Mouse (Mus musculus): ENCODE results near the gene Taok2. TPM values are rescaled to one million over a fixed set of nuclear protein-coding genes. Genes with fewer than 3 reads are reported as not detected.

Gene Taok2
- polyA plus RNA-seq, 1 experiment = 58.5 TPM

GRCm38 (mm10) chr7:126833294-126833693, 51.2 kb downstream of the Taok2 start:
- no peak overlapping the region for H3K27ac ChIP-seq (ENCODE audit: insufficient read depth, low read depth, low read length)
- H3K4me3 ChIP-seq (ENCODE audit: insufficient read depth, low read length) = no peak overlapping the region
- peaks cover 2% of the 10 kb centered on the region for H3K4me1 ChIP-seq (ENCODE audit: control insufficient read depth, insufficient read depth, low read length)
- TF ChIP-seq CTCF (IDR thresholded peaks at IDR 0.05; ENCODE audit: low read depth, low read length) (no peak), POLR2A (IDR thresholded peaks at IDR 0.05; ENCODE audit: borderline replicate concordance, low read depth, low read length) (no peak)

DNA sequence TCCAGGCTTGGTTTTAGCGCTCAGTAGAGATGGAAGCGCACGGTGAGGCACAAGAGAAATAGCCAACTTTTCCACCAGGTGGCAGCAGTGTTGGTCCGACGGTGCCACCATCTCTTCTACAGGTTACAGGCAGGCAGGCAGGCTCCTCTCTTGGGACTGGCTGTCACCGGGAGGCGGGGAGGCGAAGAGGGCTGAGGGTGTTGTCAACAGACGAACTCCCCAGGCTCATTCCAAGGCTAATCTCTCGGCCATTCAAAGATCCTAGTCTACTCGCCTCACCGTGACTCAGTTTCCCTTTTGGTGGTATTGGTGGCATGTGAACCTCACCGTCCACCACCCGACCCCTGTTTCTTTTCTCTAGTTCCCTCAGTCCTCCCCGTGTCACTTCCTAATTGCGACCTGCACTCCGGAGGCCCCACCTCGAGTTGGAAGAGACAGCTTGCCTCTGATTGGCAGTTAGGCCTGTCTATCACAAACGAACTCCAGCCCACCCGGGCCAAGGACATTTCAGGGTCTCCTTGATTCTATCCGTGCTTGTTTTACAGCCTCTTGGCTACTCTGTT, 52.4 kb downstream of the Taok2 start:
- TF ChIP-seq POLR2A (IDR thresholded peaks at IDR 0.05; ENCODE audit: borderline replicate concordance, low read depth, low read length) (no peak), CTCF (IDR thresholded peaks at IDR 0.05; ENCODE audit: low read depth, low read length) (no peak)
- Histone ChIP-seq H3K4me1 (ENCODE audit: control insufficient read depth, insufficient read depth, low read length) (peaks cover 2% of the 10 kb centered on the region), H3K27ac (ENCODE audit: insufficient read depth, low read depth, low read length) (no peak overlapping the region), H3K4me3 (ENCODE audit: insufficient read depth, low read length) (no peak overlapping the region)

GRCm38 (mm10) chr7:126831539-126831938, 53.0 kb downstream of the Taok2 start, which contains the start of gene 4930451I11Rik:
Gene 4930451I11Rik (minus strand): TSS chr7:126831639.
- TF ChIP-seq CTCF (IDR thresholded peaks at IDR 0.05; ENCODE audit: low read depth, low read length) (no peak), POLR2A (IDR thresholded peaks at IDR 0.05; ENCODE audit: borderline replicate concordance, low read depth, low read length) (no peak)
- Histone ChIP-seq H3K4me3 (ENCODE audit: insufficient read depth, low read length) (no peak within 1 kb of the TSS), H3K4me1 (ENCODE audit: control insufficient read depth, insufficient read depth, low read length) (peaks cover 2% of the 10 kb centered on the region), H3K27ac (ENCODE audit: insufficient read depth, low read depth, low read length) (no peak within 1 kb of the TSS)

DNA sequence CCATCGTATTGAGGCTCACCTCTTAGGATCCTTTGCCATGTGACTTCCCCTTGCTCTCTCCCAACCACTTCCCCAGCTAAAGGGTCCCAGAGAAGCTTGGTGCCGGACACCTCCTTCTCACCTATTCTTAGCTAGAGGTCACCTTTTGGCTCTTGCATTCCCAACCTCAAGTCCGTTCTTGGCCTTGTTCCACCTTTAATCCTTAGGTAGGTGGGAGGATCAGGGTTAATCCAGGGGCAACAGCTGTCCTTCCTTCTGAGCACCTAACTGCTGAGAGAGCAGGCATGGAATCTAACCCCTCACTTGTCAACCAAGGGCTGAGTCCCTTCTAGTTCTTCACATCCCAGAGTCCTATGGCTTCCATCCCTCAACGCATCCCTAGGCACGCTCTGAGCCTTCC, 58.6 kb downstream of the Taok2 start:
- Histone ChIP-seq H3K27ac (ENCODE audit: insufficient read depth, low read depth, low read length) (no peak overlapping the region), H3K4me1 (ENCODE audit: control insufficient read depth, insufficient read depth, low read length) (peaks cover 16% of the 10 kb centered on the region), H3K4me3 (ENCODE audit: insufficient read depth, low read length) (no peak overlapping the region)
- TF ChIP-seq POLR2A (IDR thresholded peaks at IDR 0.05; ENCODE audit: borderline replicate concordance, low read depth, low read length) (no peak), CTCF (IDR thresholded peaks at IDR 0.05; ENCODE audit: low read depth, low read length) (no peak)

DNA sequence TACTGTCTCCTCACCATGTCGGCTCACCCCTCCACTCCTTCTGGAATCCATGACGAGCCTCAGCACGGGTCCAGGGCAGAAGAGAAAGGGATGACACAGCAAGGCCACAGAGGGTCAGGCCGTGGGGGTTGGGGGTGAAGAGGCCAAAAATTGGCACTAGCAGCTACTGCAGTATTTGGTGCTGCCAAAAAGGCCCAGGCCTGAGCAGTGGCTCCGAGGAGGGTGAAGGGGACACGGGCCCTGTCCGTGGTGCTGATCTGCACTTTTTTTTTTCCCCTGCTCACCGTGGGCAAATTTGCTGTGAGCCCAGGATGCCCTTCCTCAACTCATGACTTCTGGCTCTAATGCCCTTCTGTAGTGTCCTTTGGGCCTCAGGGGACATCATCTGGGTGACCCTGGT, 59.1 kb downstream of the Taok2 start:
- Histone ChIP-seq H3K4me1 (ENCODE audit: control insufficient read depth, insufficient read depth, low read length) (peaks cover 16% of the 10 kb centered on the region), H3K4me3 (ENCODE audit: insufficient read depth, low read length) (no peak overlapping the region), H3K27ac (ENCODE audit: insufficient read depth, low read depth, low read length) (no peak overlapping the region)
- TF ChIP-seq CTCF (IDR thresholded peaks at IDR 0.05; ENCODE audit: low read depth, low read length) (no peak), POLR2A (IDR thresholded peaks at IDR 0.05; ENCODE audit: borderline replicate concordance, low read depth, low read length) (no peak)

- no peak overlapping the region for H3K4me3 ChIP-seq (ENCODE audit: insufficient read depth, low read length)
- TF ChIP-seq POLR2A (IDR thresholded peaks at IDR 0.05; ENCODE audit: borderline replicate concordance, low read depth, low read length) (no peak), CTCF (IDR thresholded peaks at IDR 0.05; ENCODE audit: low read depth, low read length) (no peak)
- H3K4me1 ChIP-seq (ENCODE audit: control insufficient read depth, insufficient read depth, low read length) = peaks cover 16% of the 10 kb centered on the region
Observed at GRCm38 (mm10) chr7:126823940-126824339, 60.6 kb downstream of the Taok2 start.

GRCm38 (mm10) chr7:126823202-126823711, 61.2 kb downstream of the Taok2 start:
- Histone ChIP-seq H3K4me1 (ENCODE audit: control insufficient read depth, insufficient read depth, low read length) (peaks cover 16% of the 10 kb centered on the region), H3K27ac (ENCODE audit: insufficient read depth, low read depth, low read length) (no peak overlapping the region), H3K4me3 (ENCODE audit: insufficient read depth, low read length) (no peak overlapping the region)
- TF ChIP-seq POLR2A (IDR thresholded peaks at IDR 0.05; ENCODE audit: borderline replicate concordance, low read depth, low read length) = no peak
- TF ChIP-seq CTCF (IDR thresholded peaks at IDR 0.05; ENCODE audit: low read depth, low read length) = no peak

More at GRCm38 (mm10) chr7:126823940-126824339, 60.6 kb downstream of the Taok2 start:
- no peak overlapping the region for H3K27ac ChIP-seq (ENCODE audit: insufficient read depth, low read depth, low read length)

- TF ChIP-seq CTCF (IDR thresholded peaks at IDR 0.05; ENCODE audit: low read depth, low read length) (no peak), POLR2A (IDR thresholded peaks at IDR 0.05; ENCODE audit: borderline replicate concordance, low read depth, low read length) (no peak)
- Histone ChIP-seq H3K27ac (ENCODE audit: insufficient read depth, low read depth, low read length) (peak overlapping the region; percentile 97), H3K4me3 (ENCODE audit: insufficient read depth, low read length) (no peak overlapping the region), H3K4me1 (ENCODE audit: control insufficient read depth, insufficient read depth, low read length) (peaks cover 16% of the 10 kb centered on the region)
Observed at GRCm38 (mm10) chr7:126822741-126823140, 61.8 kb downstream of the Taok2 start.

- peaks cover 16% of the 10 kb centered on the region for H3K4me1 ChIP-seq (ENCODE audit: control insufficient read depth, insufficient read depth, low read length)
- H3K4me3 ChIP-seq (ENCODE audit: insufficient read depth, low read length) = no peak overlapping the region
- H3K27ac ChIP-seq (ENCODE audit: insufficient read depth, low read depth, low read length) = peak overlapping the region; percentile 97
Observed at GRCm38 (mm10) chr7:126821835-126822511, 62.5 kb downstream of the Taok2 start.

GRCm38 (mm10) chr7:126818818-126819217, 65.7 kb downstream of the Taok2 start:
- Histone ChIP-seq H3K27ac (ENCODE audit: insufficient read depth, low read depth, low read length) (no peak overlapping the region), H3K4me1 (ENCODE audit: control insufficient read depth, insufficient read depth, low read length) (peaks cover 14% of the 10 kb centered on the region), H3K4me3 (ENCODE audit: insufficient read depth, low read length) (no peak overlapping the region)
- no peak for TF ChIP-seq CTCF (IDR thresholded peaks at IDR 0.05; ENCODE audit: low read depth, low read length)
- no peak for TF ChIP-seq POLR2A (IDR thresholded peaks at IDR 0.05; ENCODE audit: borderline replicate concordance, low read depth, low read length)

More at GRCm38 (mm10) chr7:126821835-126822511, 62.5 kb downstream of the Taok2 start:
- TF ChIP-seq POLR2A (IDR thresholded peaks at IDR 0.05; ENCODE audit: borderline replicate concordance, low read depth, low read length) (no peak; the same call in 1 of the 2 replicates), CTCF (IDR thresholded peaks at IDR 0.05; ENCODE audit: low read depth, low read length) (peak; percentile 79)

All from bone marrow macrophage, adult 2 months (primary cell).